Mouse (Mus musculus) liver, postnatal 0 days (tissue): ENCODE results near the gene Slc6a9.

ENCODE experiments used
- CTCF ChIP-seq: sonication (generic); IDR thresholded peaks from 2 replicates; pipeline ENCODE4 v1.5.1; 2016; ENCODE audit warnings: antibody characterized with exemption, low read depth
- EP300 ChIP-seq: IDR thresholded peaks from 2 replicates; pipeline ENCODE4 v1.6.1; 2016; ENCODE audit warnings: antibody characterized with exemption, low read depth, mild to moderate bottlenecking

DNA sequence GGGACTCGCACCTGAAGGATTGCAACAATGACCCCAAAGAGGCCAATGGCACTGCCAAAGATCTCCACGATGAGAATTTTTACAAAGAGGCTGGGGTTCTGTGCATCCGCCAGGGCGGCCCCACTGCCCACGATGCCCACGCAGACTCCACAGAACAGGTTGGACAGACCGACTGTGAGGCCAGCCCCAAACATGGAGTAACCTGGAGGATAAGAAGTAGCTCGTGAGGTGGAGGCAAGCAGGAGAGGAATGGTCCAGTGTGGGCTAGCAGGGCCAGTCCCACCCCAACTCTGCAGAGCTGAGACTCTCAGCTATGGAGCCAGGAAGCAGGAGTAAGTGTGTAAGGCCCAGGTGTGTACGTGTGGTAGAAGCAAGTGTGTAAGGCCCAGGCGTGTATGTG lies 50.8 kb downstream of the Slc6a9 start:
- no peak for TF ChIP-seq CTCF
- TF ChIP-seq EP300, result no peak
